Mouse (Mus musculus): ENCODE measurements around the gene Gm14781. TPM values are rescaled to one million over a fixed set of nuclear protein-coding genes. Genes with fewer than 3 reads are reported as not detected.
"Not testable (repeated sequence)": the region's sequence is repeated elsewhere in the genome, so short reads cannot be mapped to it uniquely, and the experiment has no call there.

The Gm14781 gene
- polyA plus RNA-seq (2015; fragmentation: Nextera tagmentation; extraction: Ambion mirVana) = not detected in 2 replicates

DNA sequence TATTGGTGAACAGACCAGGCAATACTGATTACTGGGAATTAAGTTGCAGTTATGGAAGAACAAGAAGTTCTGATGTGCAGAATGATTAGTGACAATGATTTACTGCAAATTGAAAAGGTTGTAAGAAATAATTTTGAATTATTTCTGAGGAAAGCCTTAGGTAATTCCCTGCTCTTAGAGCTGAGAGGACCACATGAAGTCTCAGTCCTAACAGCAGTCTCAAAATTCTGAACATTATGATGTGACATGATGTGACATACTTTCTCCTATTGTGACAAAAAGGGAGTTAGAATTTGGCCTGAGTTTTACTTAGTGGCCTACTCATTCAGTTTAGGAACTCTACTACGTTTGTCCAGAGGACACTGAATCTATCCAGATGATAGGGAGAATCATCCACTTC lies at the start of gene Gm14781:
Gene Gm14781, plus strand, starts transcription at position 301 of the 400 bp plus-strand sequence.
- 48% methylated on average over 1 of the region's 1 CpGs for WGBS
- not testable (repeated sequence) for H3K4me2 ChIP-seq (ENCODE audit: low read depth, low read length); ATAC-seq (ENCODE audit: low read depth); H3K4me3 ChIP-seq (ENCODE audit: low read length); H3K27me3 ChIP-seq (ENCODE audit: control insufficient read depth, insufficient read depth, low read depth, low read length); H3K4me1 ChIP-seq (replicated peaks; ENCODE audit: control insufficient read depth, insufficient read depth, low read length); H3K9ac ChIP-seq (ENCODE audit: low read length); H3K36me3 ChIP-seq (ENCODE audit: control insufficient read depth, insufficient read depth, low read length); H3K27ac ChIP-seq (ENCODE audit: low read length); H3K9me3 ChIP-seq (ENCODE audit: control insufficient read depth, low read length)

DNA sequence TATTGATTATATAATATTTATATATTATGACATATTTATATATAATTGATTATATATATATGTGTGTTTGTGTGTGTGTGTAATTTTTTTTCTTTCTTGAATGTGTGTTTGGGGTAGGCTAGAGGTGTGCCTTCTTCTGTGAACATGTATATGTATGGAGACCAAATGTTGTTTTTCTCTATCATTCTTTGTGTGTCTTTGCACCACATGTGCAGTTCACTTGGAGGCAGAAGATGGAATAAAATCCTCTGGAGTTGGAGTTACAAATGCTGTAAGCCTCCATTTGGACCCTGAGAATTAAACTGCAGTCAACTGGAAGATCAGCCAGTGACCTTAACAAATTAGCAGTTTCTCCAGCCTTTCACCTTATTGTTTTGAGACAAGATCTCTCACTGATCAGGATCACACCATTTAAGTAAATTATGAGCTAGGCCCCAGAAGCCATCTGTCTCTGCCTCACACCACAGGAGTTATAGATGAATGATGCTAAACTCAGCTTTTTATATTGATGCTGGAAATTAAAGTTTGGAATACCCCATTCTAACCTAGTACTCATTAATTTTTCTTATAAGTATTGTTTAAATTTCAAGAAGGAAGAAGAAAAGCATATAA lies 23.1 kb downstream of the Gm14781 start:
- not testable (repeated sequence) for H3K27ac ChIP-seq (ENCODE audit: low read length); H3K4me3 ChIP-seq (ENCODE audit: low read length); H3K4me1 ChIP-seq (replicated peaks; ENCODE audit: control insufficient read depth, insufficient read depth, low read length); H3K27me3 ChIP-seq (ENCODE audit: control insufficient read depth, insufficient read depth, low read depth, low read length); H3K36me3 ChIP-seq (ENCODE audit: control insufficient read depth, insufficient read depth, low read length); ATAC-seq (ENCODE audit: low read depth); H3K9me3 ChIP-seq (ENCODE audit: control insufficient read depth, low read length); H3K9ac ChIP-seq (ENCODE audit: low read length); H3K4me2 ChIP-seq (ENCODE audit: low read depth, low read length)

Other genes starting within 250 kb of the Gm14781 start
- not detected in 2 replicates for gene Gm5072, start 239.7 kb upstream of the Gm14781 start, polyA plus RNA-seq (2015; fragmentation: Nextera tagmentation; extraction: Ambion mirVana)
- not detected in 2 replicates for gene Gm8914, start 152.1 kb upstream of the Gm14781 start, polyA plus RNA-seq (2015; fragmentation: Nextera tagmentation; extraction: Ambion mirVana)
- not detected in 2 replicates for gene 1700084M14Rik, start 56.3 kb upstream of the Gm14781 start, polyA plus RNA-seq (2015; fragmentation: Nextera tagmentation; extraction: Ambion mirVana)
- not detected in 2 replicates for gene Mageb5, start 150.8 kb downstream of the Gm14781 start, polyA plus RNA-seq (2015; fragmentation: Nextera tagmentation; extraction: Ambion mirVana)

Data from lung, embryonic 16.5 days (tissue).